In the genomic region with DNA sequence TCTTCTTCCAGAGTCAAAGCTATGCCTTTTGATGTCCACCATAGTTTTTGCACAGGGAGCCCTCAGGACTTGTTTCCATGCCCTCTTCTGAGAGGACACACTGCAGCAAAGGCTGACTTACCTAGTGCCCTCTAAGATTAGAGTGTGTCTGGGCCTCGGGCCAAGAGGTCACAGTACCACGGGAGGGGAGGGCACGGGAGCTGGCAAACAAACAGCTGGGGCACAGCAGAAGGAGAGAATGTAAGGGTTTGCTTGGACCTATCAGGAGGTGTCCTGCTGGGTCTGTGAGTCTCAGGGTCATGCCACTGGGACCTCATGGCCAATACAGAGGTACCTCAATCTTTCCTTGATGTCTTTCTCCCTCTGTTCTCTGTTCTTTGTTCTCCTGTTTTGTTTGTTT, we compare ENCODE assay signal across 9 mouse cellular contexts. TPM values are rescaled to one million over a fixed set of nuclear protein-coding genes. Genes with fewer than 3 reads are reported as not detected.
DNase-seq lines count a peak whose midpoint lies in the region; ATAC-seq and TF ChIP-seq lines count a peak whose summit lies in the region.
"Had no signal": no experiment of that assay in that cellular context is flagged by ENCODE, and none has a peak within 500 bp of the region (broad histone marks: within the 10 kb centered on the region; RNA-seq: fewer than 3 reads in every experiment).

No protein-coding gene starts in this region.

- TF ChIP-seq POLR2A in cerebellum, adult 2 months (IDR thresholded peaks at IDR 0.05; ENCODE audit: borderline replicate concordance, insufficient read depth, low read length): no peak

- H3K9ac ChIP-seq in kidney, embryonic 15.5 days: no peak overlapping the region
- H3K9ac ChIP-seq in kidney, postnatal 0 days (ENCODE audit: low read depth, low read length): no peak overlapping the region

- peaks cover 34% of the 10 kb centered on the region for H3K4me1 ChIP-seq in kidney, embryonic 15.5 days
- H3K4me1 ChIP-seq in kidney, postnatal 0 days (replicated peaks; ENCODE audit: insufficient read depth, low read length): peaks cover 20% of the 10 kb centered on the region
- peaks cover 9% of the 10 kb centered on the region for H3K4me1 ChIP-seq in cerebellum, adult 2 months (ENCODE audit: control insufficient read depth, insufficient read depth, low read length)

- H3K36me3 ChIP-seq in kidney, embryonic 15.5 days: no peaks in the 10 kb centered on the region
- no peaks in the 10 kb centered on the region for H3K36me3 ChIP-seq in kidney, postnatal 0 days (ENCODE audit: insufficient read depth, low read length)

- no peak overlapping the region for H3K4me2 ChIP-seq in kidney, embryonic 15.5 days
- H3K4me2 ChIP-seq in kidney, postnatal 0 days (ENCODE audit: low read length): no peak overlapping the region

- no peak overlapping the region for H3K4me3 ChIP-seq in kidney, embryonic 15.5 days (replicated peaks)
- no peak overlapping the region for H3K4me3 ChIP-seq in kidney, postnatal 0 days (replicated peaks; ENCODE audit: low read depth, low read length)
- H3K4me3 ChIP-seq in cerebellum, adult 2 months (replicated peaks; ENCODE audit: insufficient read depth, low read depth, low read length): no peak overlapping the region

- H3K27ac ChIP-seq in kidney, embryonic 15.5 days: no peak overlapping the region
- peak overlapping the region; percentile 64 for H3K27ac ChIP-seq in kidney, postnatal 0 days
- H3K27ac ChIP-seq in cerebellum, adult 2 months (ENCODE audit: insufficient read depth, low read length): no peak overlapping the region

- TF ChIP-seq CTCF in kidney, postnatal 0 days (IDR thresholded peaks at IDR 0.05; ENCODE audit: low read depth): no peak
- no peak for TF ChIP-seq CTCF in cerebellum, adult 2 months (IDR thresholded peaks at IDR 0.05; ENCODE audit: borderline replicate concordance, insufficient read depth, low read depth, low read length)

- H3K9me3 ChIP-seq in kidney, embryonic 15.5 days (replicated peaks): no peaks in the 10 kb centered on the region
- no peaks in the 10 kb centered on the region for H3K9me3 ChIP-seq in kidney, postnatal 0 days (replicated peaks; ENCODE audit: low read length)

- H3K27me3 ChIP-seq in kidney, embryonic 15.5 days: no peaks in the 10 kb centered on the region
- H3K27me3 ChIP-seq in kidney, postnatal 0 days (ENCODE audit: insufficient read depth, low read length): no peaks in the 10 kb centered on the region
- no peaks in the 10 kb centered on the region for H3K27me3 ChIP-seq in cerebellum, adult 2 months (ENCODE audit: control insufficient read depth, insufficient read depth, low read length)

- no peak for ATAC-seq in kidney, embryonic 15.5 days (replicated peaks; ENCODE audit: low FRiP score)
- ATAC-seq in kidney, postnatal 0 days (replicated peaks; ENCODE audit: low FRiP score, low read depth): 0 out of 2 replicates have a peak, but pooled peaks have one; percentile 37
- peak; percentile 62 for ATAC-seq in megakaryocyte progenitor cell, adult 5-6 weeks (replicated peaks; ENCODE audit: poor library complexity)
- no peak for ATAC-seq in megakaryocyte, adult 5-6 weeks (ENCODE audit: poor library complexity, severe bottlenecking)

- WGBS in kidney, embryonic 15.5 days: 5% methylated on average over 3 of the region's 3 CpGs
- WGBS in kidney, postnatal 0 days: 11% methylated on average over 3 of the region's 3 CpGs
- WGBS in cerebellum, adult 2 months: 19% methylated on average over 3 of the region's 3 CpGs

- DNase-seq in kidney, adult 18-20 months: peak; percentile 90
- DNase-seq in adrenal gland, postnatal 25 days: peak; percentile 68
- DNase-seq in kidney, postnatal 0 days (ENCODE audit: low spot score): no peak
- DNase-seq in cerebellum, adult 2 months: no peak
- no peak for DNase-seq in left cerebral cortex, adult 18-20 months (ENCODE audit: low spot score in 2 of 2)

RNA-seq across cellular contexts. Expression of gene Gm6525, which starts 57.1 kb away (rescaled TPM):
- polyA plus RNA-seq in kidney, embryonic 15.5 days (2015; fragmentation: Nextera tagmentation; extraction: Ambion mirVana): 0.51 and 1.1 TPM in 2 replicates
- total RNA-seq in adrenal gland, postnatal 25 days (2021): 0.30 TPM in 1 of 2 replicates, not detected in the other
- polyA plus RNA-seq in kidney, postnatal 0 days (2015; fragmentation: Nextera tagmentation; extraction: Ambion mirVana): 0.43 and 0.66 TPM in 2 replicates
- 0.27 TPM in 1 of 2 replicates, not detected in the other for total RNA-seq in megakaryocyte progenitor cell, adult 5-6 weeks (2015)
- total RNA-seq in megakaryocyte progenitor cell, adult 5-6 weeks (2017): 0.54 and 1.1 TPM in 2 replicates
- polyA plus RNA-seq in cerebellum, adult 2 months (2012; rRNA removed): not detected in 2 replicates
- 0.27 TPM in 1 of 2 replicates, not detected in the other for total RNA-seq in megakaryocyte, adult 5-6 weeks (2015)
- total RNA-seq in megakaryocyte, adult 5-6 weeks (2017): not detected in 2 replicates
- not detected for total RNA-seq in left cerebral cortex, adult 18-20 months (2021)
- total RNA-seq: hematopoietic stem cell, adult 5-6 weeks had no signal

Comparison
In these comparisons a context has a peak if more than half of its experiments do, and no peak if none do; other contexts are left out.
1. DNase-seq: peak in kidney, adult 18-20 months (single experiment) and adrenal gland, postnatal 25 days (single experiment); none in kidney, postnatal 0 days (single experiment), cerebellum, adult 2 months (0 of 2) and left cerebral cortex, adult 18-20 months (0 of 2).
2. ATAC-seq: peak in kidney, postnatal 0 days (single experiment) and megakaryocyte progenitor cell, adult 5-6 weeks (single experiment); none in kidney, embryonic 15.5 days (single experiment) and megakaryocyte, adult 5-6 weeks (single experiment).